Mouse (Mus musculus): ENCODE measurements around the gene Naa10. TPM values are rescaled to one million over a fixed set of nuclear protein-coding genes. Genes with fewer than 3 reads are reported as not detected.

The Naa10 gene
- total and polyA plus RNA-seq, 2 experiments from 2014 or later = 71.2 to 100 TPM

DNA sequence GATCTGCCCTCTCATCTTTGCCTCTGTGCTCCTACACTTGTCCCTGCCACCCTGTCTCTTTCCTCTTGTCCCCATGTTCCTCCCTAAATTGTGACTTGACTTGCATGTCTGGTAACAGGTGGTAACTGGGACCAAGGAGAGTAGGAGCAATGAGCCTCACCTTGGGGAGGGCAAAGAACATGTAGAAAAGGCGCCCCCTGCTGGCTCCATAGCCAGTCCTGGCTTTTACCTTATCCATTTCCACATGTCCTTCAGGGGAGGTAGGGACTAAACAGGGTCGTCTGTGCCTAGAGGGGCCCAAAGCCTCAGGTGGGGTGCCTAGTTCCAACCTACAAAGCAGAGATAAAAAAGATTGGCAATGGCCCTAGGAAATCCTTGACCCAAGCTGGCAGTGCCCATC lies 26.0 kb downstream of the Naa10 start, which contains the start of gene L1cam:
L1cam (minus strand) TSS at position 387 of the 400 bp plus-strand sequence.
- ATAC-seq = no peak
- Histone ChIP-seq H3K36me3 (ENCODE audit: insufficient read depth) (no peaks in the 10 kb centered on the region), H3K9me3 (ENCODE audit: low read length) (no peaks in the 10 kb centered on the region), H3K9ac (no peak within 1 kb of the TSS), H3K4me2 (ENCODE audit: low read depth) (no peak within 1 kb of the TSS), H3K4me3 (ENCODE audit: low read depth, low read length) (no peak within 1 kb of the TSS), H3K27ac (ENCODE audit: low read depth, low read length) (no peak within 1 kb of the TSS), H3K27me3 (ENCODE audit: insufficient read depth, low read length) (no peaks in the 10 kb centered on the region), H3K4me1 (ENCODE audit: insufficient read depth) (no peaks in the 10 kb centered on the region)
- peak; percentile 37 for TF ChIP-seq CTCF (IDR thresholded peaks at IDR 0.05; ENCODE audit: low read depth)
- peak; percentile 20 for DNase-seq
- 21% methylated on average over 2 of the region's 2 CpGs for whole genome bisulfite sequencing

DNA sequence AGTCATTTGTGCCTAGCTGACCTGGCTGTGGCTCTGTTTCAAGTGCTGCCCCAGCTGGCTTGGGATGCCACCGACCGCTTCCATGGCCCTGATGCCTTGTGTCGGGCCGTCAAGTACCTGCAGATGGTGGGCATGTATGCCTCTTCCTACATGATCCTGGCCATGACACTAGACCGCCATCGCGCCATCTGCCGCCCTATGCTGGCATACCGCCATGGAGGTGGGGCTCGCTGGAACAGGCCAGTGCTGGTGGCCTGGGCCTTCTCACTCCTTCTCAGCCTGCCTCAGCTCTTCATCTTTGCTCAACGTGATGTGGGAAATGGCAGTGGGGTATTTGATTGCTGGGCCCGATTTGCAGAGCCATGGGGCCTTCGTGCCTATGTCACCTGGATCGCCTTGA lies 28.9 kb downstream of the Naa10 start:
- no peaks in the 10 kb centered on the region for H3K36me3 ChIP-seq (ENCODE audit: insufficient read depth)
- TF ChIP-seq CTCF (IDR thresholded peaks at IDR 0.05; ENCODE audit: low read depth) = no peak
- ATAC-seq (no peak), DNase-seq (no peak)
- H3K4me2 ChIP-seq (ENCODE audit: low read depth) = no peak overlapping the region
- H3K27ac ChIP-seq (ENCODE audit: low read depth, low read length) = no peak overlapping the region
- H3K27me3 ChIP-seq (ENCODE audit: insufficient read depth, low read length) = no peaks in the 10 kb centered on the region
- no peaks in the 10 kb centered on the region for H3K9me3 ChIP-seq (ENCODE audit: low read length)
- no peaks in the 10 kb centered on the region for H3K4me1 ChIP-seq (ENCODE audit: insufficient read depth)
- H3K4me3 ChIP-seq (ENCODE audit: low read depth, low read length) = no peak overlapping the region
- 90% methylated on average over 14 of the region's 14 CpGs for WGBS
- no peak overlapping the region for H3K9ac ChIP-seq

GRCm38 (mm10) chrX:73891551-73892152 lies 30.1 kb downstream of the Naa10 start, which contains the start of gene Avpr2:
TSS of gene Avpr2 (plus strand) at chrX:73892102.
- no peak within 1 kb of the TSS for H3K4me3 ChIP-seq (ENCODE audit: low read depth, low read length)
- no peaks in the 10 kb centered on the region for H3K27me3 ChIP-seq (ENCODE audit: insufficient read depth, low read length)
- H3K9me3 ChIP-seq (ENCODE audit: low read length) = no peaks in the 10 kb centered on the region
- no peak for TF ChIP-seq CTCF (IDR thresholded peaks at IDR 0.05; ENCODE audit: low read depth)
- H3K27ac ChIP-seq (ENCODE audit: low read depth, low read length) = no peak within 1 kb of the TSS
- H3K9ac ChIP-seq = no peak within 1 kb of the TSS
- H3K4me2 ChIP-seq (ENCODE audit: low read depth) = no peak within 1 kb of the TSS
- H3K4me1 ChIP-seq (ENCODE audit: insufficient read depth) = no peaks in the 10 kb centered on the region
- ATAC-seq = no peak
- 87% methylated on average over 6 of the region's 6 CpGs for whole genome bisulfite sequencing
- no peak for DNase-seq
- H3K36me3 ChIP-seq (ENCODE audit: insufficient read depth) = no peaks in the 10 kb centered on the region

DNA sequence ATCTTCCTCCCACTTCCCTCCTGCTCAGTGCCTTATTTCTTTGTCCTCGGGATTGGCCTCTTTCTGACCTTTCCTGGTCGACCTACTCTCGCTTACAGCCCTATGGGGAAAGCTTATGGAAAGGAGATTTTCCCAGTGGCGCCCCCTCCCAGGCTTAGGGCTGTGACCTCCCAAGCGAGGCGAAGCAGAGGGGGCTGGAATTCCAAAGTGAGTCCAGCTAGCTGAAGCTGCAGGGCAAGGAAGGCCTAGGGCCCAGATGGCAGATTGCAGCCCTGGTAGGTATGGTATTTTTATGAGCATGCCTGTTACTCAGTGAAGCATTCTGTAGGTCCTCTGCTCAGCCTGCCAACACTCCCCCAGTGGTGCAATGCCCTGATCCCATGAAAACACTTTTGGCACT lies 40.3 kb downstream of the Naa10 start:
- no peaks in the 10 kb centered on the region for H3K27me3 ChIP-seq (ENCODE audit: insufficient read depth, low read length)
- H3K4me2 ChIP-seq (ENCODE audit: low read depth) = peak overlapping the region; percentile 61
- DNase-seq (no peak), ATAC-seq (peak; percentile 50)
- WGBS = 28% methylated on average over 6 of the region's 6 CpGs
- no peaks in the 10 kb centered on the region for H3K4me1 ChIP-seq (ENCODE audit: insufficient read depth)
- no peak overlapping the region for H3K27ac ChIP-seq (ENCODE audit: low read depth, low read length)
- H3K36me3 ChIP-seq (ENCODE audit: insufficient read depth) = no peaks in the 10 kb centered on the region
- TF ChIP-seq CTCF (IDR thresholded peaks at IDR 0.05; ENCODE audit: low read depth) = no peak; the same call in 1 of the 2 replicates
- H3K9ac ChIP-seq = peak overlapping the region; percentile 78; the same call in 1 of the 2 replicates
- H3K4me3 ChIP-seq (ENCODE audit: low read depth, low read length) = peak overlapping the region; percentile 53
- no peaks in the 10 kb centered on the region for H3K9me3 ChIP-seq (ENCODE audit: low read length)

- Histone ChIP-seq H3K27ac (ENCODE audit: low read depth, low read length) (peak overlapping the region; percentile 79), H3K4me2 (ENCODE audit: low read depth) (peak overlapping the region; percentile 61), H3K4me3 (ENCODE audit: low read depth, low read length) (peak overlapping the region; percentile 53), H3K27me3 (ENCODE audit: insufficient read depth, low read length) (no peaks in the 10 kb centered on the region), H3K9me3 (ENCODE audit: low read length) (no peaks in the 10 kb centered on the region), H3K4me1 (ENCODE audit: insufficient read depth) (no peaks in the 10 kb centered on the region), H3K36me3 (ENCODE audit: insufficient read depth) (no peaks in the 10 kb centered on the region), H3K9ac (peak overlapping the region; percentile 78)
- no peak for TF ChIP-seq CTCF (IDR thresholded peaks at IDR 0.05; ENCODE audit: low read depth)
- DNase-seq = no peak
- peak; percentile 38; the same call in 1 of the 2 replicates for ATAC-seq
- 26% methylated on average over 16 of the region's 16 CpGs for WGBS
These were observed 40.7 kb downstream of the Naa10 start for GRCm38 (mm10) chrX:73881036-73881427.

DNA sequence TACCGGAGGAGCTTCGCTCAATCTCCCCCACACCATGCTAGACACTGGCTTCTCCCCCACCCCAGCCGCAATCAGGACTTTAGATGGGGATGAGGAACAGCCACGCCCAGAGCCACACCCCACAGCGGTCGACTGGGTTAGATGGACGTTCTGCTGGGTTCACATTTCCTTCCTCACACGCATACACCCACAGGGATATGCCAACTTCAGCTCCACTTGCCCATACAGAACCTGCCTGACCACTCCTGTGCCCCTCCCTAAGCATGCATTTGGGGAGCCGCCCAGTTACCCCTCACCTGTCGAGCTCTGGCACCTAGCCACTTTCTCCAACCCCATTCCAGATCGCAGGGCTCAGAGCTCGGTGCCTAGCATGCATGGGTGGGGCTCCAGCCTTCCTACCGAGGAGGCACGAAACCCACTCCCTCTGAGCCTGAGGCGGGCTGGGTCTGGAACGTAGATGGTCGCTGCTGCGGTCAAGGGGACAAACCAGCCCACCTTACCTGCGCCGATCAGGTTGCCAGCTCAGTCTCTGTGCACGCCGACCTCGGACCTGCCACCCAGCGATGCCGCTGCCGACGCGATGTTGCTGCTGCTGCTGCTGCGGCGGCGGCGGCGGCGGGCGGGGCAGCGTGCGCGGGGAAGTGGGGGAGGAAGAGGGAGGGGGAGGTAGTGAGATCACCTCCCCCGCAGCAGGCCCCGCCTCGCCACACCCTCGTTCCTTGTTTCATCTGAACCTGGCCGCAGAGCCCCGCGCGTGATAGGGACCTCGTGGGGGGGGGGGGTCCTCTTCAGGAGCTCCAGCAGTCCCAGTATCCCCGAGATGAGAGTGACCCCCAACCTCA lies 41.3 kb downstream of the Naa10 start:
- DNase-seq (peak; percentile 73), ATAC-seq (peak; percentile 73)
- H3K4me1 ChIP-seq (ENCODE audit: insufficient read depth) = no peaks in the 10 kb centered on the region
- no peaks in the 10 kb centered on the region for H3K36me3 ChIP-seq (ENCODE audit: insufficient read depth)
- H3K9me3 ChIP-seq (ENCODE audit: low read length) = no peaks in the 10 kb centered on the region
- no peak for TF ChIP-seq CTCF (IDR thresholded peaks at IDR 0.05; ENCODE audit: low read depth)
- 32% methylated on average over 42 of the region's 48 CpGs for WGBS
- H3K4me2 ChIP-seq (ENCODE audit: low read depth) = peak overlapping the region; percentile 61
- H3K4me3 ChIP-seq (ENCODE audit: low read depth, low read length) = peak overlapping the region; percentile 53
- H3K9ac ChIP-seq = peak overlapping the region; percentile 78
- H3K27ac ChIP-seq (ENCODE audit: low read depth, low read length) = peak overlapping the region; percentile 79
- no peaks in the 10 kb centered on the region for H3K27me3 ChIP-seq (ENCODE audit: insufficient read depth, low read length)

GRCm38 (mm10) chrX:73877014-73877413 lies 44.7 kb downstream of the Naa10 start:
- H3K4me2 ChIP-seq (ENCODE audit: low read depth) = peak overlapping the region; percentile 34
- no peaks in the 10 kb centered on the region for H3K4me1 ChIP-seq (ENCODE audit: insufficient read depth)
- no peaks in the 10 kb centered on the region for H3K36me3 ChIP-seq (ENCODE audit: insufficient read depth)
- H3K27me3 ChIP-seq (ENCODE audit: insufficient read depth, low read length) = no peaks in the 10 kb centered on the region
- TF ChIP-seq CTCF (IDR thresholded peaks at IDR 0.05; ENCODE audit: low read depth) = no peak
- no peak overlapping the region for H3K27ac ChIP-seq (ENCODE audit: low read depth, low read length)
- 0 out of 2 replicates have a peak overlapping the region, but pooled peaks have one; percentile 18 for H3K9ac ChIP-seq
- H3K4me3 ChIP-seq (ENCODE audit: low read depth, low read length) = no peak overlapping the region
- 84% methylated on average over 1 of the region's 1 CpGs for WGBS
- H3K9me3 ChIP-seq (ENCODE audit: low read length) = no peaks in the 10 kb centered on the region
- DNase-seq (no peak), ATAC-seq (no peak)

Measured in forebrain, postnatal 0 days (tissue).